Mouse (Mus musculus): Measurements from ENCODE around the gene Snd1. TPM values are rescaled to one million over a fixed set of nuclear protein-coding genes. Genes with fewer than 3 reads are reported as not detected.

Gene Snd1
- total RNA-seq, 1 experiment, result 343 TPM

DNA sequence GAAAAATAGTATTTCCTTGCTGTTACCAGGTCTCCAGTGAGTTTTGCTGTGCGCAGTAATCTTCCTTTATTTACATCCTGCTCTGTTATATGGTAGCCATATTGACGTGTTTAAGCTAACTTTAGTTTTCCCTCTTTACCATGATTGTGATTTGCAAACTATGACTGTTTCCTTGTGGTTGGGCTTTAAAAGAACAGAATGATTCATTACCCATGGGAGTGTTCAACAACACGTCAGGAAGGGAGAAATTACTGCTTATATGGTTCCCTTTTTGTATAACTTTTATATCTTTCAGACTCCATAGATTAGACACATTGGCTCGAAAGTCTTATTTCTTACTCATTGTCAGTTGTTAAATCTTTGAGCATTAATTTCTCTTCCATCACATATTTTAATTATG lies 138.5 kb downstream of the Snd1 start:
- H3K9ac ChIP-seq (ENCODE audit: insufficient read depth, low read depth, low read length, poor library complexity, severe bottlenecking), result no peak overlapping the region
- no peak for TF ChIP-seq HCFC1 (IDR thresholded peaks at IDR 0.05; ENCODE audit: borderline replicate concordance, insufficient read depth, low read length)
- no peak for TF ChIP-seq CHD2 (IDR thresholded peaks at IDR 0.05; ENCODE audit: low read depth, low read length)
- H3K36me3 ChIP-seq (ENCODE audit: control insufficient read depth, insufficient read depth, low read length, poor library complexity, severe bottlenecking), result no peaks in the 10 kb centered on the region
- H3K4me1 ChIP-seq (ENCODE audit: control insufficient read depth in 2 of 2, insufficient read depth in 2 of 2, low read length in 2 of 2, poor library complexity in 1 of 2), result peaks cover 0 to 4% of the 10 kb centered on the region in 2 experiments; a peak in 2 of 4 replicates
- DNase-seq (ENCODE audit: low read depth, low spot score), result no peak
- in situ Hi-C loops (cut with MboI; ENCODE audit: low sequenced_read_pairs in 2 of 2, unreplicated experiment in 2 of 2), result no loop called here
- no peaks in the 10 kb centered on the region for H3K9me3 ChIP-seq (ENCODE audit: control insufficient read depth, insufficient read depth, low read depth, low read length)
- H3K4me3 ChIP-seq (ENCODE audit: insufficient read depth in 1 of 2, low read depth in 1 of 2, low read length in 2 of 2, poor library complexity in 1 of 2, severe bottlenecking in 1 of 2), result no peak overlapping the region
- H3K27ac ChIP-seq (ENCODE audit: insufficient read depth, low read depth, low read length, poor library complexity, severe bottlenecking), result no peak overlapping the region

DNA sequence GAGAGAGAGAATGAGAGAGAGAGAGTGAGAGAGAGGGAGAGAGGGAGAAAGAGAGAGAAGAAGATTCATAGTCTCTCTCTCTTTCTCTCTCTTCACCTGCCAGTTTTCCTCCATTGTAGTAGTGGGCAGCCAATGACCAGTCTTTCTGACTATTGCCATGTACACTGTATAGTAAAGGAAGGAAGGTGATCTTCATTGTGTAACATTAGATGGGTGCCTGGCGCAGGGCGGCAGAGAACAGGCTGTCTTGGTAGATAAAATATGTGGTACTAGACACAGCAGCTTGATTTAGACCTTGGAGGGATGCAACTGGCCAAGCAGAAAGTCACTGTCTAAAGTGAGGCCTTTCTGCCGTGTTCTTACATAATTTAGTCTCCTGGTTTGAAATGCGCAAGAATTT lies 139.9 kb downstream of the Snd1 start:
- DNase-seq (ENCODE audit: low read depth, low spot score), result no peak
- Histone ChIP-seq H3K4me3 (ENCODE audit: insufficient read depth in 1 of 2, low read depth in 1 of 2, low read length in 2 of 2, poor library complexity in 1 of 2, severe bottlenecking in 1 of 2) (no peak overlapping the region), H3K27ac (ENCODE audit: insufficient read depth, low read depth, low read length, poor library complexity, severe bottlenecking) (no peak overlapping the region), H3K36me3 (ENCODE audit: control insufficient read depth, insufficient read depth, low read length, poor library complexity, severe bottlenecking) (no peaks in the 10 kb centered on the region), H3K9ac (ENCODE audit: insufficient read depth, low read depth, low read length, poor library complexity, severe bottlenecking) (no peak overlapping the region), H3K9me3 (ENCODE audit: control insufficient read depth, insufficient read depth, low read depth, low read length) (no peaks in the 10 kb centered on the region), H3K4me1 (ENCODE audit: control insufficient read depth in 2 of 2, insufficient read depth in 2 of 2, low read length in 2 of 2, poor library complexity in 1 of 2) (peaks cover 0 to 8% of the 10 kb centered on the region in 2 experiments; a peak in 3 of 4 replicates)
- in situ Hi-C loops (cut with MboI; ENCODE audit: low sequenced_read_pairs in 2 of 2, unreplicated experiment in 2 of 2), result no loop called here
- TF ChIP-seq ZC3H11A (IDR thresholded peaks at IDR 0.05; ENCODE audit: borderline replicate concordance, low read depth, low read length), result no peak

DNA sequence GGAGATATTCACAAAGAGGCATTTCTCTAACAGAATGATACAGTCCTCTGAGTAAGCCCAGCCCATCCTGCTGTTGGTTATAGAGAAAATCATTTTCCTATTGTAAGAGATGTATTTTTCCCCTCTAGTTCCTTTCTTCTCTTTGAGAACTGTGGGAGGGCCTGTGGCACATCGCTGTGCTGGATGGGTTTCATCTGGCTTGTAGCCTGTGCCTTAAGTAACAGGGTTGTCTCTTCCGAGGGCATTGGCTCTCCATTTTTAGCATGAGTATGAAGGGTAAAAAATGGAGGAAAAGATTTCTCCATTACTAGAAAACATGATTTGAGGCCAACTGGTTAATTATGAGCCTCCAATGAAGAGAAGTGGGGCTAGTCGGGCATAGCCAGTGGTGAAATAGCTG lies 140.5 kb downstream of the Snd1 start:
- no peaks in the 10 kb centered on the region for H3K36me3 ChIP-seq (ENCODE audit: control insufficient read depth, insufficient read depth, low read length, poor library complexity, severe bottlenecking)
- no peak overlapping the region for H3K4me3 ChIP-seq (ENCODE audit: insufficient read depth in 1 of 2, low read depth in 1 of 2, low read length in 2 of 2, poor library complexity in 1 of 2, severe bottlenecking in 1 of 2)
- TF ChIP-seq HCFC1 (IDR thresholded peaks at IDR 0.05; ENCODE audit: borderline replicate concordance, insufficient read depth, low read length), result no peak
- TF ChIP-seq ZC3H11A (IDR thresholded peaks at IDR 0.05; ENCODE audit: borderline replicate concordance, low read depth, low read length), result no peak
- TF ChIP-seq CHD2 (IDR thresholded peaks at IDR 0.05; ENCODE audit: low read depth, low read length), result no peak
- TF ChIP-seq ZNF384 (IDR thresholded peaks at IDR 0.05; ENCODE audit: low read depth, low read length), result no peak
- no peak for TF ChIP-seq MAFK (IDR thresholded peaks at IDR 0.05; ENCODE audit: insufficient read depth, low read depth, low read length)
- no peak for DNase-seq (ENCODE audit: low read depth, low spot score)
- no peaks in the 10 kb centered on the region for H3K9me3 ChIP-seq (ENCODE audit: control insufficient read depth, insufficient read depth, low read depth, low read length)
- in situ Hi-C loops (cut with MboI; ENCODE audit: low sequenced_read_pairs in 2 of 2, unreplicated experiment in 2 of 2), result no loop called here
- no peak overlapping the region for H3K27ac ChIP-seq (ENCODE audit: insufficient read depth, low read depth, low read length, poor library complexity, severe bottlenecking)
- no peak overlapping the region for H3K9ac ChIP-seq (ENCODE audit: insufficient read depth, low read depth, low read length, poor library complexity, severe bottlenecking)
- H3K4me1 ChIP-seq (ENCODE audit: control insufficient read depth in 2 of 2, insufficient read depth in 2 of 2, low read length in 2 of 2, poor library complexity in 1 of 2), result peaks cover 0 to 8% of the 10 kb centered on the region in 2 experiments; a peak in 3 of 4 replicates

DNA sequence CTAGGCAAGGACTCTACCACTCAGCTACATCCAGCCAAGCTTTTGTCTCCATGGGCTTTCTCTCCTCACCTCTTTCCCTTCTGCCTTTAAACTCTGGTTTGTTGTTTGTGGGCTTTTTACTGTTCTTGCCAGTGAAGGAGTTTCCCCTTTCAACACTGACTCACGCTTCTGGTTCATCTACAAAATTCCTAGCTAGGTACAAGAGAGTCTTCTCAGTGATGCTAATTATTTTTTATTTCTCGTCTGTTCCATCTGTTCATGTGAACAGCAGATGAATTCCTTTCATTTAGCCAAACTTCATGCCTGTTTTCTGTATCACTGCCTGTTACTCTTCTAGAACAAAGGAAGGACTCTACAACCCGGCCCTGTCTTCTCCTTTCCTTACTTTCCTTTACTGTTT lies 141.0 kb downstream of the Snd1 start:
- Histone ChIP-seq H3K4me3 (ENCODE audit: insufficient read depth in 1 of 2, low read depth in 1 of 2, low read length in 2 of 2, poor library complexity in 1 of 2, severe bottlenecking in 1 of 2) (no peak overlapping the region), H3K36me3 (ENCODE audit: control insufficient read depth, insufficient read depth, low read length, poor library complexity, severe bottlenecking) (no peaks in the 10 kb centered on the region), H3K27ac (ENCODE audit: insufficient read depth, low read depth, low read length, poor library complexity, severe bottlenecking) (no peak overlapping the region), H3K4me1 (ENCODE audit: control insufficient read depth in 2 of 2, insufficient read depth in 2 of 2, low read length in 2 of 2, poor library complexity in 1 of 2) (peaks cover 0 to 8% of the 10 kb centered on the region in 2 experiments; a peak in 3 of 4 replicates), H3K9me3 (ENCODE audit: control insufficient read depth, insufficient read depth, low read depth, low read length) (no peaks in the 10 kb centered on the region), H3K9ac (ENCODE audit: insufficient read depth, low read depth, low read length, poor library complexity, severe bottlenecking) (no peak overlapping the region)
- in situ Hi-C loops (cut with MboI; ENCODE audit: low sequenced_read_pairs in 2 of 2, unreplicated experiment in 2 of 2), result no loop called here
- TF ChIP-seq MAFK (IDR thresholded peaks at IDR 0.05; ENCODE audit: insufficient read depth, low read depth, low read length), result no peak
- TF ChIP-seq HCFC1 (IDR thresholded peaks at IDR 0.05; ENCODE audit: borderline replicate concordance, insufficient read depth, low read length), result no peak
- TF ChIP-seq ZNF384 (IDR thresholded peaks at IDR 0.05; ENCODE audit: low read depth, low read length), result no peak
- TF ChIP-seq ZC3H11A (IDR thresholded peaks at IDR 0.05; ENCODE audit: borderline replicate concordance, low read depth, low read length), result no peak
- TF ChIP-seq CHD2 (IDR thresholded peaks at IDR 0.05; ENCODE audit: low read depth, low read length), result no peak
- no peak for DNase-seq (ENCODE audit: low read depth, low spot score)

DNA sequence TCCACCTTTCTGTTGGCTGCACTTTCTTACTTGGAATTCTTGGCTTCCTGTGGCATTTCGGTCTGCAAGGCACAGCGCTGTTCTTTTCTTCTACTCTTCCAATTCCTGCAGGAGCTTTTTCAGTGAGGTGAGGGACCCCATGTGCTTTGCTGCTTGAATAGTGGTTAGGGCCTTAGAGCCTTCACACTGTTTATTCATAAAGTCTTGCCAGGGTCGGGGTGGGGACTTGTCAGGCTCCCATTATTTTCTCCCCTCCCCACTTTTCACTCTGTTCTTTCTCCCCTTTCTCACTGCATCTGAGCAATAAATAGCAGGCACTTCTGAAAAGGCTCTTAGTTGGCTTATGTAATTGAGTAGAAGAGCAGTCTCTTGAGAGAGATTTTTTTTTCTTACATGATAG lies 143.4 kb downstream of the Snd1 start:
- Histone ChIP-seq H3K9me3 (ENCODE audit: control insufficient read depth, insufficient read depth, low read depth, low read length) (no peaks in the 10 kb centered on the region), H3K9ac (ENCODE audit: insufficient read depth, low read depth, low read length, poor library complexity, severe bottlenecking) (no peak overlapping the region; the same call in 1 of the 2 replicates), H3K4me3 (ENCODE audit: insufficient read depth in 1 of 2, low read depth in 1 of 2, low read length in 2 of 2, poor library complexity in 1 of 2, severe bottlenecking in 1 of 2) (no peak overlapping the region), H3K27ac (ENCODE audit: insufficient read depth, low read depth, low read length, poor library complexity, severe bottlenecking) (0 out of 2 replicates have a peak overlapping the region, but pooled peaks have one; percentile 31), H3K36me3 (ENCODE audit: control insufficient read depth, insufficient read depth, low read length, poor library complexity, severe bottlenecking) (peaks cover 3% of the 10 kb centered on the region; the same call in 1 of the 2 replicates), H3K4me1 (ENCODE audit: control insufficient read depth in 2 of 2, insufficient read depth in 2 of 2, low read length in 2 of 2, poor library complexity in 1 of 2) (peaks cover 0 to 6% of the 10 kb centered on the region in 2 experiments; a peak in 3 of 4 replicates)
- TF ChIP-seq ZC3H11A (IDR thresholded peaks at IDR 0.05; ENCODE audit: borderline replicate concordance, low read depth, low read length) (no peak), MAFK (IDR thresholded peaks at IDR 0.05; ENCODE audit: insufficient read depth, low read depth, low read length) (no peak), ZNF384 (IDR thresholded peaks at IDR 0.05; ENCODE audit: low read depth, low read length) (no peak), CHD2 (IDR thresholded peaks at IDR 0.05; ENCODE audit: low read depth, low read length) (no peak), HCFC1 (IDR thresholded peaks at IDR 0.05; ENCODE audit: borderline replicate concordance, insufficient read depth, low read length) (no peak)
- in situ Hi-C loops (cut with MboI; ENCODE audit: low sequenced_read_pairs in 2 of 2, unreplicated experiment in 2 of 2), result no loop called here
- DNase-seq (ENCODE audit: low read depth, low spot score), result no peak
